Mouse (Mus musculus) hindbrain, embryonic 16.5 days (tissue): ENCODE results near the gene Rgl1. TPM values are rescaled to one million over a fixed set of nuclear protein-coding genes. Genes with fewer than 3 reads are reported as not detected.
A peak's percentile ranks its signal among the peaks of the same experiment; 100 is the strongest.

Experiments used
- ATAC-seq: fragments of 200-750 bp; cut with Nextera tagmentation; 2 replicates; pipeline ENCODE4 v1.8.0; 2017; ENCODE audit warnings: moderate TSS enrichment, moderate library complexity
- H3K27ac ChIP-seq: fragments of 300-500 bp; sonication (generic); 2 replicates; pipeline ENCODE4 v1.5.1; 2014; ENCODE audit warnings: low read depth, mild to moderate bottlenecking, control low read depth, low read length, moderate library complexity
- H3K27me3 ChIP-seq: fragments of 300-500 bp; sonication (generic); replicated peaks from 2 replicates; pipeline ENCODE4 v1.6.1; 2014; ENCODE audit warnings: low read length; ENCODE audit not compliant: control insufficient read depth, insufficient read depth
- H3K36me3 ChIP-seq: fragments of 300-500 bp; sonication (generic); 2 replicates; pipeline ENCODE4 v1.6.1; 2014; ENCODE audit warnings: mild to moderate bottlenecking, low read length, moderate library complexity, mixed read lengths; ENCODE audit not compliant: control insufficient read depth, insufficient read depth
- H3K4me1 ChIP-seq: fragments of 300-500 bp; sonication (generic); 2 replicates; pipeline ENCODE4 v1.6.1; 2014; ENCODE audit warnings: low read depth, low read length; ENCODE audit not compliant: control insufficient read depth, insufficient read depth
- H3K4me2 ChIP-seq: fragments of 300-500 bp; sonication (generic); 2 replicates; pipeline ENCODE4 v1.6.1; 2014; ENCODE audit warnings: mild to moderate bottlenecking, low read length, control low read depth, moderate library complexity
- H3K4me3 ChIP-seq: fragments of 300-500 bp; sonication (generic); 2 replicates; pipeline ENCODE4 v1.5.1; 2014; ENCODE audit warnings: mild to moderate bottlenecking, low read length, control low read depth, moderate library complexity
- H3K9ac ChIP-seq: fragments of 300-500 bp; sonication (generic); 2 replicates; pipeline ENCODE4 v1.6.1; 2014; ENCODE audit warnings: low read depth, mild to moderate bottlenecking, control low read depth, low read length, moderate library complexity
- H3K9me3 ChIP-seq: fragments of 300-500 bp; sonication (generic); 2 replicates; pipeline ENCODE4 v1.6.1; 2014; ENCODE audit warnings: mild to moderate bottlenecking, low read length, moderate library complexity; ENCODE audit not compliant: control insufficient read depth
- WGBS: fragments of 180-500 bp; shearing (Covaris S2); extraction: QIAGEN DNeasy Blood & Tissue Kit; methylation state at CpG from one replicate; pipeline ENCODE4 v1.1.7; 2014; 5-methylcytosine and 5-hydroxymethylcytosine counted together
- polyA plus RNA-seq: library from polyadenylated mRNA; unstranded; fragments of >200 nt; fragmentation: Nextera tagmentation; extraction: Ambion mirVana; gene quantifications from 2 replicates; pipeline ENCODE4 v1.2.1, GENCODE M21; 2015

Rgl1 gene
- polyA plus RNA-seq, 1 experiment from 2014 or later, result 18.4 TPM

DNA sequence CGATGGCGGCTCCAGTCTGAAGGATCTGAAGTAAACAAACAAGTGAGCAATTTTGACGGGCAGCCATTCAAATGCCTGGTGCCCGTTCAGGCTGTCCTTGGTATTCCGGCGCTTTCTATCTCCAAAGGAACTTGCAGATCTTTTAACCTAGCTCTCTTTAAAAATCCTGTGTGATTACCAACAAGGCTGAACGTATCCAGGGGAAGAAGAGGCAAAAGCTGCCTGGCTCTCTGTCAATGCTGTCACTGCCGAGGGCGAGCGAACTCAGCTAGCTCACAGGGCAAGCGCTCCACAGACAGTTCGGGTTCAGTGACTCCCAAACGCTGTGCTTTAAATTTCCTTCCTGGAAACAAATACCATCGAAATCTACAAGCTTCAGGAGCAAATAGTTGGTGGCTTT, 158.4 kb downstream of the Rgl1 start:
- no peak overlapping the region for H3K27ac ChIP-seq
- H3K9me3 ChIP-seq, result no peaks in the 10 kb centered on the region
- peaks cover 6% of the 10 kb centered on the region; the same call in 1 of the 2 replicates for H3K4me1 ChIP-seq
- 64% methylated on average over 14 of the region's 14 CpGs for WGBS
- H3K9ac ChIP-seq, result no peak overlapping the region
- H3K4me3 ChIP-seq, result no peak overlapping the region
- no peak for ATAC-seq
- no peaks in the 10 kb centered on the region for H3K36me3 ChIP-seq
- no peak overlapping the region for H3K4me2 ChIP-seq
- H3K27me3 ChIP-seq, result no peaks in the 10 kb centered on the region

DNA sequence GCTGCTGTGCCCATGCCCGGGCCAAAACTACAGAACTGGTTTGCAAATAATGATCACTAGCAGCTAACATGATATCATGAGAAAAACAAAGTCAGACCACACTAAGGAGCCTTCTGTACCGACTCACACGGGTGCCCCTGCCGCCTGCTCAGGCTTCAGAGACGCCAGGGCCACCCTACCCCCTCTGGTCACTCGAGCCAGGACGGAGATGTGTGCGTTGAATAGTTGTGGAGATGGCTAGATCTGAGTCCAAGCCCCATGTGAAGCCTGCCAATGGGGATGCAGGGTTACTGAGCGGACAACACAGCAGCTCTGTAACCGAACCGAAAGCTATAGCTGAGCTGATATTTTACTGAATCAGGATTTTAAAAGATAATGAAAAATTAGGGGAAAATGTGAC, 159.4 kb downstream of the Rgl1 start:
- no peaks in the 10 kb centered on the region for H3K9me3 ChIP-seq
- 83% methylated on average over 11 of the region's 11 CpGs for WGBS
- peak; percentile 69; the same call in 1 of the 2 replicates for ATAC-seq
- H3K4me2 ChIP-seq, result no peak overlapping the region
- no peaks in the 10 kb centered on the region for H3K27me3 ChIP-seq
- H3K4me1 ChIP-seq, result peaks cover 6% of the 10 kb centered on the region; the same call in 1 of the 2 replicates
- no peaks in the 10 kb centered on the region for H3K36me3 ChIP-seq
- H3K9ac ChIP-seq, result no peak overlapping the region
- H3K27ac ChIP-seq, result no peak overlapping the region
- H3K4me3 ChIP-seq, result no peak overlapping the region

DNA sequence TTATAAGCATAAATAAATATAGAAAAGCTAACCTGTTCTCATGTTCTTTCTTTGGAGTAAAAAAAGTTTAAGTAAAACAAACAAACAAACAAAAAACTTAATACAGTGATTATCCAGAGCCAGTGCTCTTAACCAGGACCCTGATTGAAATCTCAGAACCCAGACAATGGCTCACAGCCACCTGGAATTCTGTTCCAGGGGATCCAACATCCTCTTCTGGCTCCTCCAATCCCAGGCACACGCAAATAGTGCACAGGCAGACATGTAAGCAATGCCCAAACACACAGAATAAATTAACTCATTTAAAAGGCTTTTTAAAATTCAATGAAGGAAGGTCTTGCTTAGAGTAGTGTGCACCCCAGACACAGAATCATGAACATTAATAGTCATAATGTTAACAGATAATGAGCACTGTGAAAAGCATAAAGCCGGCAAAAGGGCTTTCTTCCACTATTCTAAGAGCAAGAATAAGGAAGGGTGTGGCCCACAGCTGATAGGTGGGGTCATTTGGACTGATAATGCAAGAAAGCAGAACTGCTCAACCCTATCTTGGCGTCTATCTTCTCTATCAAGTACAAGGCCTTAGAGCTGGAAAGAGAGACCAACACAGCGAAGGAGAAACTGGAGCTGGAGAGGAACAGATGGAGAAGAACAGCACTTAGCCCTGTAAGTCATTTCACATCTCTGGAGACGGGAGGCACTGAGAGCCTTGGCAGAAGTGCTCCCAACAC, 160.1 kb downstream of the Rgl1 start:
- H3K27ac ChIP-seq, result no peak overlapping the region
- H3K4me3 ChIP-seq, result no peak overlapping the region
- H3K36me3 ChIP-seq, result no peaks in the 10 kb centered on the region
- WGBS, result 79% methylated on average over 5 of the region's 5 CpGs
- peak; percentile 35; the same call in 1 of the 2 replicates for ATAC-seq
- H3K4me2 ChIP-seq, result no peak overlapping the region
- H3K9ac ChIP-seq, result no peak overlapping the region
- H3K27me3 ChIP-seq, result no peaks in the 10 kb centered on the region
- no peaks in the 10 kb centered on the region for H3K9me3 ChIP-seq
- H3K4me1 ChIP-seq, result peaks cover 6% of the 10 kb centered on the region; the same call in 1 of the 2 replicates

DNA sequence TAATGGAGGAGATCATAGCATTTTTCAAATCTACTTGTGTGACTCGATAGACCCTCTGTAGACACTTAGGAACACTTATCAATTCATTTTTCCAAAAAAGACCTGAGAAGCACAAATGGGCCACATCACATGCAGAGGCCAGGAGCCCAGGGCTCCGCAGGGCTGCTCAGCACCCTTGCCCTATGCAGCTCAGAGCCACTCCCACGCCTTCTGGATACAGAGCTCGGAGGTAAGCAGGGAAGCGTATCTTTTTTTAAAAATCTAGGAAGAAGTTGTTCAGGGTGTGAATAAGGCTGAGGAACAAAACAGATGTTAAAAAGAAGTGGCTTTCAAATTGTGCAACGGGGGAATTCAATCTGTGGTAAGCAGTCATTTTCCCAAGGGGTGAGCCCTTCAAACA, 162.0 kb downstream of the Rgl1 start:
- H3K27me3 ChIP-seq, result no peaks in the 10 kb centered on the region
- no peaks in the 10 kb centered on the region for H3K9me3 ChIP-seq
- no peak overlapping the region for H3K9ac ChIP-seq
- no peak overlapping the region for H3K27ac ChIP-seq
- no peak overlapping the region for H3K4me3 ChIP-seq
- WGBS, result 64% methylated on average over 6 of the region's 6 CpGs
- H3K36me3 ChIP-seq, result no peaks in the 10 kb centered on the region
- H3K4me1 ChIP-seq, result peaks cover 4% of the 10 kb centered on the region; the same call in 1 of the 2 replicates
- no peak for ATAC-seq
- H3K4me2 ChIP-seq, result no peak overlapping the region

DNA sequence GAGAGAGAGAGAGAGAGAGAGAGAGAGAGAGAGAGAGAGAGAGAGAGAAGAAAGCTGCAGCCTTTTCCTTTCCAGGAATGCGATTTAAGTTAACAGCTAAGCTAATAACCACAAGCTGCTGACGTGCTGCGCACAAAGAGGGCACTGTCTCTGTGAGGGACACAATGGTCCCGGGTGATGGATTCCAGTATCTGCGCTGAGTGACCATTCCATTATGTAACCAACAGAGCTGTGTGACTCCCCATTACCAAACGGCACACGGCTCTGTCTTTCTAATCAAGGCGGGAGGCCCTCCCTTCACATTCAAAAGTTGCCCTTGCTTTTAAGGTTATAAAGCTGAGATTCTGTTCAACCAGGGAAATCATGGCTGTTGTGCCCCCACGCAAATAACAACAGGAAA, 162.5 kb downstream of the Rgl1 start:
- no peaks in the 10 kb centered on the region for H3K27me3 ChIP-seq
- H3K4me3 ChIP-seq, result no peak overlapping the region
- no peaks in the 10 kb centered on the region for H3K9me3 ChIP-seq
- WGBS, result 43% methylated on average over 9 of the region's 9 CpGs
- no peaks in the 10 kb centered on the region for H3K36me3 ChIP-seq
- H3K27ac ChIP-seq, result no peak overlapping the region
- no peak overlapping the region for H3K4me2 ChIP-seq
- no peak overlapping the region for H3K9ac ChIP-seq
- H3K4me1 ChIP-seq, result peaks cover 4% of the 10 kb centered on the region; the same call in 1 of the 2 replicates
- ATAC-seq, result no peak

DNA sequence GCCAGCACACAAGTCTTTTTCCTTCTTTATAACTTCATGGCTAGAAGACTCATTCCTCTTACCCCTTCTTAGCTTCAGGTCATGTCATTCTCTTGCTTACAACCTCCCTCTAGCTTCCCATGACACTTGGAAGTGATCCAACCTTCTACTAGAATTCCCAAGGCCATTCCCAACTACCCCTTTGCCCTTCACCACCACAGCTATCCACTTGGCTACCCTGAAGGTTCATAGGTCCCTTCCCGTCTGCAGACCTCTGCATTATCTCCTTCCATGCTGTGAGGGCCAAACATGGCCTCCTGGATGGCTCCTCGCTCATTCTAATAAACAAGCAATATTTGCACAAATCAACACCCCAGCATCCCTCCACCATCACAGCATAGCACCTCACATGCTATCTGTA, 165.7 kb downstream of the Rgl1 start:
- Histone ChIP-seq H3K4me3 (no peak overlapping the region), H3K27me3 (no peaks in the 10 kb centered on the region), H3K9ac (no peak overlapping the region), H3K9me3 (no peaks in the 10 kb centered on the region), H3K36me3 (no peaks in the 10 kb centered on the region), H3K27ac (no peak overlapping the region), H3K4me2 (no peak overlapping the region), H3K4me1 (no peaks in the 10 kb centered on the region)
- no peak for ATAC-seq
- 86% methylated on average over 2 of the region's 2 CpGs for WGBS

DNA sequence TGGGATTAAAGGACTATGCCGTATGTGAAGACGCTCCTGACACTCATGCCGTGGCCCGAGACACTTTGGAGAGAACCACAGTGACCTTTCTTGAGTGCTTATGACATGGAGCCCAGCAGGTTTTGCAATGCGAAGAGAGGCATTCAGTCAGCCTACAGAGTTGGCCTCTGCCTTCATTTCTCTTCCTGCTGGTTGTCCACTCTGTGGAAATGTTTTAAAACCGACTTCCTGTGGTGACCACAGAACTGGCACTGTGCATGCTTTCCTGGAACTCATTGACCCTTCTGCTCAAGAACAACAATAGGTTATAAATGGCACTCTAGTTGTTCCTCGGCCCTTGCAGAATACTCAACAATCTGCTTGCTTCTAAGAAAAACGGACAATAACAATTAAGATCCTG, 166.8 kb downstream of the Rgl1 start:
- Histone ChIP-seq H3K4me3 (no peak overlapping the region), H3K36me3 (no peaks in the 10 kb centered on the region), H3K9ac (no peak overlapping the region), H3K27me3 (no peaks in the 10 kb centered on the region), H3K9me3 (no peaks in the 10 kb centered on the region), H3K27ac (no peak overlapping the region), H3K4me1 (no peaks in the 10 kb centered on the region), H3K4me2 (no peak overlapping the region)
- 71% methylated on average over 8 of the region's 8 CpGs for WGBS
- no peak for ATAC-seq

DNA sequence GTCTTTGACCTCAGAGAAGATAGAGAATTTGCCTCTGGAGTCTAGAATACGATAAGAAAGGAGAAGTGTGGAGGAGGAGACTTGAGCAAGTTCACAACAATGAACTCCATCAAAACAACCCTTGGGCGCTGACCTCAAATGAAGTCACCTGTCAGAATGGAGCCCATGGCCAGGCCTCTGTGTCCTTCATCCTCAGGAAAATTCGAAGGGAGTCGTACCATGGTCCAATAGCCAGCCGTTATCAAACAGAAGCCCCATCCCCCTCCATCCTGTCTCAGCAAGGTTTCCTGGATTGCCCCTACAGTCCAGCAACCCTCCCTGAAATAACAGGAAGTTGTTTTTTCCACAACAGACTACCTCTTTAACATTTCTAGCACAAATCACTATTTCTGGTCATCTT, 171.5 kb downstream of the Rgl1 start:
- no peak overlapping the region for H3K9ac ChIP-seq
- WGBS, result 86% methylated on average over 5 of the region's 5 CpGs

DNA sequence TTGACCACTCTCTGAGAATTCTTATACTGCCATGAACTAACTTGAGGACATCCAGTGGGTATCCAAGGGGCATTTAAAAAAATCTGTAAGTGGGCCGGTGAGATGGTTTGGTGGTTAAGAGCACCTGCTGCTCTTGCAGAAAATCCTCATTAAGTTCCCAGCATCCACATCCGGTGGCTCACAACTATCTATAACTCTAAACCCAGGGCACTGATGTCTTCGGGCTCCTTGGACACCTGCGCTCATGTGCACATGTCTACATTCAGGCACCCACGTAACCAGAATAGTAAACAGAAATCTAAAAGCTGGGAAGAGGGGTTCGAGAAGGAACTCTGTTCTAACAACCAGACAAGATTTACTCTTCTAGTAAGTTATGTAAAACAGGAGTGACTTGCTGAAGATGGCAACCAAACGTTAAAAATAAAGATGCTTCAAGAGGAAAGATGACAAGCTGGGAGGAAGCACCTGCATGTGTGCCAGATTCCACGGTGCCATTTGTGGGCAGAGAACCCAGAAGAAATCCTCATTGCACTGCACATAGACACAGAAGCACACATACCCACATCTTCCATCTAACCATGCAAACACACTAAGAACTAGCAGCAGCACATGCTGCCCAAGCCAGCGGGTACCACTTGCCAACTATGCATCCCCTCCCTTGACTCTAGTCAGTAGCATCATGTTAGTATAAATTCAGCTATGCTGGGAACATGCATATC, 172.2 kb downstream of the Rgl1 start:
- Histone ChIP-seq H3K4me3 (no peak overlapping the region), H3K27me3 (no peaks in the 10 kb centered on the region), H3K36me3 (no peaks in the 10 kb centered on the region), H3K4me2 (no peak overlapping the region), H3K9me3 (no peaks in the 10 kb centered on the region), H3K4me1 (no peaks in the 10 kb centered on the region), H3K27ac (no peak overlapping the region), H3K9ac (no peak overlapping the region)
- WGBS, result 89% methylated on average over 9 of the region's 9 CpGs
- no peak for ATAC-seq

More for the DNA sequence above, 171.5 kb downstream of the Rgl1 start:
- Histone ChIP-seq H3K4me1 (no peaks in the 10 kb centered on the region), H3K4me2 (no peak overlapping the region), H3K9me3 (no peaks in the 10 kb centered on the region), H3K4me3 (no peak overlapping the region), H3K36me3 (no peaks in the 10 kb centered on the region), H3K27ac (no peak overlapping the region), H3K27me3 (no peaks in the 10 kb centered on the region)
- ATAC-seq, result no peak
